8 mouse cellular contexts compared by ENCODE assay signal in the genomic region with DNA sequence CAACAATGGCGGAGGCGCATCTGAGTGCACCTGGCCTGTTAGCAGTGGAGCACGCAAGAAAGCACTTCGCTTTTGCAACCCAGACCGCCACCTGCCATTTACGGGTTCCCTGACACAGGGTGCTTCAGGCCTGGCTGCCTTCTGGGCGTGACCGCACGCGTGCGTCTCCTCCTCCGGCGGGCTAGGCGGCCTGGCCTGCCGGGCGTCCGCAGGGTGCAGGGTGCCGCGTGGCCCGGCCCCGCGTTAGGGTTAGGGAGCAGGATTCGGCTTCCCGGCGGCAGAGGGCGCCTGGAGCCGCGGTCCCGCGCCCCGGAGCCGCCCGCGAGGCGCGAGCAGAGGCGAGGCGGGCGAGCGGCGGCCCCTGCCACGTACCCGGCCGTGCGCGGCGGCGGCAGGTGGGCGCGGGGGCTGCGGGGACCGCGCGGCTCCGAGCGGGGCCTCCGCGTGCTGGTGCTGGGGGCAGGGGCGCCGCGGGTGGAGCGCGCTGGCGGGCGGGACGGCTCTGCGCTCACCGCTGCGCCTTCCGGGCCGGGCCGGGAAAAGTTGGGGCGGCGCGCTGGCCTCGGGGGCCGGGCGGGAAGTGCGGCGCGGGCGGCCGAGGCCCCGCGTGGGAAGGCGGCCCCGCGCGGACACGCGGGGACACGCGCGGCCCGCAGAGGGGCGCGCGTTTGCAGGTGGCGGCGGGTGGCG. TPM values are rescaled to one million over a fixed set of nuclear protein-coding genes. Genes with fewer than 3 reads are reported as not detected.
DNase-seq lines count a peak whose midpoint lies in the region; ATAC-seq and TF ChIP-seq lines count a peak whose summit lies in the region.

A gene (plus strand): TSS at position 198 of the 690 bp plus-strand sequence.

- no peaks in the 10 kb centered on the region for H3K36me3 ChIP-seq in forebrain, postnatal 0 days (ENCODE audit: insufficient read depth)

- peak within 1 kb of the TSS; percentile 76 for H3K4me3 ChIP-seq in forebrain, postnatal 0 days (ENCODE audit: low read depth, low read length)
- H3K4me3 ChIP-seq in layer of hippocampus, adult 2 months, result peak within 1 kb of the TSS; percentile 77

- peak; percentile 76 for DNase-seq in Muller cell, postnatal 12 days (ENCODE audit: inconsistent ontology term)
- peak; percentile 27 for DNase-seq in cerebellum, adult 11-12 months
- peak; percentile 73 for DNase-seq in forebrain, postnatal 0 days
- peak; percentile 76 for DNase-seq in heart, postnatal 4 days
- DNase-seq in layer of hippocampus, adult 2 months (ENCODE audit: low spot score in 2 of 2), result peak; percentile 16 to 64
- DNase-seq in lung, postnatal 14 days, result peak; percentile 83
- peak; percentile 80 for DNase-seq in retina, embryonic 14.5 days (ENCODE audit: low spot score)
- DNase-seq in urinary bladder, adult 18-20 months (ENCODE audit: low spot score in 2 of 2), result peak; percentile 59 to 67

- H3K27me3 ChIP-seq in forebrain, postnatal 0 days (ENCODE audit: insufficient read depth, low read length), result no peaks in the 10 kb centered on the region

- no peaks in the 10 kb centered on the region for H3K9me3 ChIP-seq in forebrain, postnatal 0 days (ENCODE audit: low read length)

- peak; percentile 62 for TF ChIP-seq CTCF in forebrain, postnatal 0 days (IDR thresholded peaks at IDR 0.05; ENCODE audit: low read depth)
- peak; percentile 75 for TF ChIP-seq CTCF in layer of hippocampus, adult 2 months (conservative IDR thresholded peaks at IDR 0.05)

- peak within 1 kb of the TSS; percentile 92 for H3K4me2 ChIP-seq in forebrain, postnatal 0 days (ENCODE audit: low read depth)

- under 1% methylated on average over 65 of the region's 101 CpGs for WGBS in forebrain, postnatal 0 days

- H3K27ac ChIP-seq in forebrain, postnatal 0 days (ENCODE audit: low read depth, low read length), result peak within 1 kb of the TSS; percentile 66
- peak within 1 kb of the TSS; percentile 86 for H3K27ac ChIP-seq in layer of hippocampus, adult 2 months

- ATAC-seq in forebrain, postnatal 0 days, result peak; percentile 89

- H3K4me1 ChIP-seq in forebrain, postnatal 0 days (ENCODE audit: insufficient read depth), result peaks cover 10% of the 10 kb centered on the region; the same call in 1 of the 2 replicates

- peak within 1 kb of the TSS; percentile 68 for H3K9ac ChIP-seq in forebrain, postnatal 0 days

RNA-seq across cellular contexts. Expression of the gene that starts here (rescaled TPM):
- 3.2 and 4.4 TPM in 2 replicates for total RNA-seq in forebrain, postnatal 0 days (2014; rRNA removed)
- polyA plus RNA-seq in forebrain, postnatal 0 days (2015; fragmentation: Nextera tagmentation; extraction: Ambion mirVana), result 0.20 and 0.64 TPM in 2 replicates
- total RNA-seq in heart, postnatal 4 days (2021), result 10 to 100 TPM; 23.1 to 23.9 TPM
- 1 to 10 TPM; 6.6 to 8.6 TPM for total RNA-seq in layer of hippocampus, adult 2 months (2021)

Comparison
In these comparisons a context has a peak if more than half of its experiments do, and no peak if none do; other contexts are left out.
1. Peak in every context shown above with its lines: DNase-seq, ATAC-seq, H3K4me3 ChIP-seq and H3K27ac ChIP-seq.
2. DNase-seq: peak in every context shown above with its lines; median percentile 83 in lung, postnatal 14 days; 80 in retina, embryonic 14.5 days; 76 in Muller cell, postnatal 12 days; 76 in heart, postnatal 4 days; 73 in forebrain, postnatal 0 days; 63 in urinary bladder, adult 18-20 months; 40 in layer of hippocampus, adult 2 months; 27 in cerebellum, adult 11-12 months.